Mouse (Mus musculus): ENCODE results near the gene Bcl2l13.
"Not testable (repeated sequence)": the region's sequence is repeated elsewhere in the genome, so short reads cannot be mapped to it uniquely, and the experiment has no call there.

Gene Bcl2l13

GRCm38 (mm10) chr6:120835474-120836374 is at the start of gene Bcl2l13:
TSS of gene Bcl2l13 (plus strand) at chr6:120836212.
- DNase-seq (ENCODE audit: low read depth, low spot score), result peak; percentile 91

GRCm38 (mm10) chr6:120788068-120788607 is 47.9 kb upstream of the Bcl2l13 start:
- no peak for DNase-seq (ENCODE audit: low read depth, low spot score)

- DNase-seq (ENCODE audit: low read depth, low spot score), result peak; percentile 62
Observed at GRCm38 (mm10) chr6:120788904-120789303, 47.1 kb upstream of the Bcl2l13 start.

- no peak for DNase-seq (ENCODE audit: low read depth, low spot score)
Observed at GRCm38 (mm10) chr6:120790153-120790552, 45.9 kb upstream of the Bcl2l13 start.

GRCm38 (mm10) chr6:120790717-120791116 is 45.3 kb upstream of the Bcl2l13 start:
- DNase-seq (ENCODE audit: low read depth, low spot score), result no peak

GRCm38 (mm10) chr6:120792947-120793346 is 43.1 kb upstream of the Bcl2l13 start:
- DNase-seq (ENCODE audit: low read depth, low spot score), result peak; percentile 83

- DNase-seq (ENCODE audit: low read depth, low spot score), result no peak
Observed at GRCm38 (mm10) chr6:120795422-120796086, 40.5 kb upstream of the Bcl2l13 start.

DNA sequence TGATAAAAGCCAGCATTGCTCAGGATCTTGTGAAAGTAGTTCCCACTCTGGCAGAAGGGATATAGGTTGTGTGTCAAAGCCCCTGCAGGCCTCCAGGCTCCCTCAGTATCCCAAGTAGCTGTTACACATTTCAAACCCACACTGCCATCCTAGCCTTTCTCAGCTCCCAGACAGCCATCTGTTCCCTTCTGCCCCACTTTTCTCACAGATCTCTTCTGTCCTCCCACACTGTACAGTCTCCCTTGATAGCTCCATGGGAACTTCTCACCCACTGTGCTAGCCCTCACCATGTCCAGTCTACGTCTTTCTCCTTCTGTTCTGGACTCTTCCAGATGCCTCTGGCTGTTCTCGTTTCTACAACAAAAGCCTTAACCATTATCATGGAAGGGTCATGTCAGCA is 39.9 kb upstream of the Bcl2l13 start:
- DNase-seq (ENCODE audit: low read depth, low spot score), result peak; percentile 87

DNA sequence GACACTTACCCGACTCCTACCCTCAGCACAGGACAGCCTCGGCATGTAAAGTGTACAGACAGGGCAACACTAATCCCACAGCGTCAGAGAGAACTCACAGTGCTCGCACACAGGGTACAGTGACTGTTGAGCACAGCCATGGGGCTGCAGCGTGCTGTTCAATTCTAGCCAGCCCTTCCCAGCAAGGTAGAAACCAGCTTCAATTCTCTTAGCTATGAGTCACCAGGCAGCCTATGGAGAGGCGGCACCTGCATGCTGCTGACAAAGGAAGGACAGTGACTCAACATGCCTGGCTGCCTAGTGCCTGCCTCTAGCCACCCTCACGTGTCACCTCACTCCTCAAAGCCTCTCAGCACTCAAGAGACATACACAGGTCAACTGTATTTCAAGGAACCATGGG is 38.0 kb upstream of the Bcl2l13 start:
- peak; percentile 89 for DNase-seq (ENCODE audit: low read depth, low spot score)

DNA sequence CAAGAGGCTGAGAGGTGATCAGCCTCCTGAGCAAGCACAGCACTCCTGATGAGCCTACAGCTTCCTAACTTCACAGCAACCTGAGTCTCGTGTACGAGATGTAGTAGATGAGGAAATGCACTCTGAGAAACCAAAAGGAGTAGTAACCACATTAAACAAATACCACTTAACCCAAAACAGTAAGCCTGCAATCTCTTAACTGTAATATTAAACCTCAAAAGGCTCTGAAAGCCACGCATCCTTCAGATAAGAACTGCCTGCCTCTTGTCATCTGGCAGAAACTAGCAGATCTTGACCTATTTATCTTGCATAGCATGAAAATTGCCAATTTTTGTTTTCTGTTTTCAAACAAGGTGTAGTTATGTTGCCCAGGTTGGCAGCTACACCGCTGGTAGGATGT is 37.1 kb upstream of the Bcl2l13 start:
- no peak for DNase-seq (ENCODE audit: low read depth, low spot score)

DNA sequence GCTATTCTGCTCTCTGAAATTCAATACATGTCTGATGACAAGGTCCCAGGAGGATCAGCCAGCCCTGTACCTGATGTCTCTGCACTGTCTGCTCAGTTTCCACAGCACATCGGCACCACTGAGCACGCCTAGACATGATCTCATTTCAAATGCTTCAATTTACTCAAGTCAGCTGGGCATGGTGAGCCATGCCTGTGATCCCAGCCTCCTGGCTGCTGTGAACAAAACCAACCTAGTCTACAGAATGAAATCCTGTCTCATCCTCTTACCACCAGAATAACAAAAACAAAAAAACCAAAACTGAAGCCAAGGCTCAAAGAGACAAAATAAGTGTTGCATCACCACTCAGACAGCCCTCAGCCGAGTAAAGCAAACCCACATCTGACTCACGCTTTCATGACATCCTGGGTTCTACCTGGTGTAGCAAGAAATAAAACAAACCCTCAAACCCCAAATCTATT is 36.4 kb upstream of the Bcl2l13 start:
- peak; percentile 70 for DNase-seq (ENCODE audit: low read depth, low spot score)

DNA sequence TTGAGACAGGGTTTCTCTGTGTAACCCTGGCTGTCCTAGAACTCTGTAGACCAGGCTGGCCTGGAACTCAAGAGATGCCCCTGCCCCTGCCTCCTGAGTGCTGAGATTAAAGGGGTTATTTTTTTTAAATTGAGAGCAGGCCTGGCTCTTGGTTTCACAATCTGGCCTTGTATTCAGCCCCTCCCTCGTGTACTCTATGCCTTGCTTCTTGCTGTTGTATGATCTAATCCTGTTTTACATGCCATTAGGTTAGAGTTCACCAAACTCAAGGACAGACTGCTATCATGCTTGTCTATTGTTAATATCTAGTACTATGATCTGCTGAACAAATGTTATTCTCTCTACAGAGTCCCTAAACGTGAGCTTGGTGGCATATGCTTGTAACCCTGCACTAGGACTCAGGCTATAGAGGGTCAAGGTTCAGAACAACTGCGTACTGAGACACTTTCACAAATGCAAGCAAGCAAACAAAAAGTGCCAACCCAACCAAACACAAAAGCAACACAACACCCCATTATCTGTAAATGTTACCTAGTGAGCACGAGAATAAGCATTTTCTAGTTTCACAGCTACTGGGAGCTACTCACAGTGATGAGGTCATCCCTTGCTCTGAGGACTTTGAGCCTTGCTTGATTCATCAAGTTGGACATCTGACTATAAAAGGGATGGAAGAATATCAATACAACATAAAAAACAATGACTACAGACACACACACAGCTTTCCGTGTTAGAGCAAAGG is 28.8 kb upstream of the Bcl2l13 start:
- no peak for DNase-seq (ENCODE audit: low read depth, low spot score)

GRCm38 (mm10) chr6:120807738-120808081 is 28.3 kb upstream of the Bcl2l13 start:
- no peak for DNase-seq (ENCODE audit: low read depth, low spot score)

- not testable (repeated sequence) for DNase-seq (ENCODE audit: low read depth, low spot score)
Observed at GRCm38 (mm10) chr6:120811999-120812398, 24.0 kb upstream of the Bcl2l13 start.

- no peak for DNase-seq (ENCODE audit: low read depth, low spot score)
Observed at GRCm38 (mm10) chr6:120819294-120819693, 16.7 kb upstream of the Bcl2l13 start.

DNA sequence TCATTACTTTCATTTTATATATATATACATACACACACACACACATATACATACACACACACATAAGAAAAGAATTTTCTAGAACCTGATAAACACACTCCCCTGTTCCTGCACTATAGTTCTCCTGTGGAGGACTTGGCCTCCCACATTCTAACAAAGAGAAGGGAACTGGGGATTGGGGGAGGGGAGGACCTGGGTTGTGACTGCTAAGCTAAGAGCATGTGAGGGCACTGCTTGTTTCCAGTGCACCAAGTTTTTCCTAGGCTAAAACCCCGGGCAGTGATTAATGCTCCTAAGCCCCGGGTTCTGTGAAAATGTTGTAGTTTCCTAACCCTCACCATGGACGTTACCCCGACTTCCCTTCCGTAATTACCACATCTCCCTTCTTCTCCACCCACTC is 15.9 kb upstream of the Bcl2l13 start:
- no peak for DNase-seq (ENCODE audit: low read depth, low spot score)

DNA sequence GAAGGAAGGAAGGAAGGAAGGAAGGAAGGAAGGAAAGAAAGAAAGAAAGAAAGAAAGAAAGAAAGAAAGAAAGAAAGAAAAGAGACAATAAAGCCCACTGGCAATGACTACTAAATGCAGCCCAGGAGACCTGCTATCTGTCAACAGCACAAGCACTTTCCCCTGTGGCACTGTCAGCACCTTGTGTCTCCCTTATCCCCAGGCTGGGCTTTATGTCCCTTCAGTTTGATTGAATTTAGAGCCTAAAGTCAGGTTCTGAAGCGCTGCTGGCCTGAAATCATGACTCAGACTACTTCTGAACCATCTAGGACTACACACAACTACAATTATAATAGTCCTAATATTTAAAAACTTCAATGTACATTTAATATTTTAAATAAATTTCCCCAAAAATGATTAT is 15.1 kb upstream of the Bcl2l13 start:
- no peak for DNase-seq (ENCODE audit: low read depth, low spot score)

DNA sequence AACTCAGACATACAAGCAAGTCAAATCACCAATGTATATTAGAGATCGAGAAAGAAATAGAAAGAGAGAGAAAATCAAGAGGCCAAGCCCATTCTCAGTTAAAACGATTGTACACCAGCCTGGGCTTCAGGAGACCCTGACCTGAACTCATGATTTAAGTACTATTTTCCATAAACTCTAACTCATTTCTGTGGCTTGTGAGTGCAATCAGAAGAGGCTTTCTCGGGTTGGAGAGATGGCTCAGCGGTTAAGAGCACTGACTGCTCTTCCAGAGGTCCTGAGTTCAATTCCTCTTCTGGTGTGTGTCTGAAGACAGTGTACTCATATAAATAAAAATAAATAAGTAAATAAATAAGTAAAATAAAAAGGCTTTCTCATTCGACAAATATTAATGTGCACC is 14.3 kb upstream of the Bcl2l13 start:
- no peak for DNase-seq (ENCODE audit: low read depth, low spot score)

DNA sequence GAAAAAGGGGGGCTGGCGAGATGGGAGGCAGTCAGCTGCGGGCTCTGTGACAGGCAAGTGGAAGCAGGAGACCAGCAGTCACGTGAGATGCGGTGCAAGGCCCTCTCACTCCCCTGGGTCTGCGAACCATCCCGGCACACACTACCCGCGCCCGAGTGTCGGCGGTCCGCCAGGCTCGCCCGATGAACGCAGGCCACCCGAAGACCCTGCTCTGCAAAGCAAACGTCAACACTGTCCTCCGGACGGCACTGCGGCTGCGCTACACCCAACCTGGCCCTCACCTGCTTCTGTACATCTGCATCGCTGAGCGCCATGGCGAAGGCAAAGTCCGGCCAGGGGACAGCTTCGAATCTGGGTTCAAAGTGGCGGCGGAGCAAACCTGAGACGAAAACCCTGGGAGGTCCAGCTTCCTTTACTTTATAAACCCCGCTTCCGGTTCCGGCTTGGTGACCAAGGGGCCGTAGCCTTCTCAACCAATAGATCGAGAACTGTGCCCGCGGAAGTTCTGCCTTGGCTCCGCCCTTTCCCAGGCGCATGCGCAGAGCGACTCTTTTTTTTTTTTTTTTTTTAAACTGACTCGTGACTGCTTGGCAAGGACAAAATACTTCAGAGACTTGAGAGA is 13.6 kb upstream of the Bcl2l13 start, which contains the start of gene Atp6v1e1:
Atp6v1e1 (minus strand) TSS at position 487 of the 622 bp plus-strand sequence.
- DNase-seq (ENCODE audit: low read depth, low spot score), result peak; percentile 98

DNA sequence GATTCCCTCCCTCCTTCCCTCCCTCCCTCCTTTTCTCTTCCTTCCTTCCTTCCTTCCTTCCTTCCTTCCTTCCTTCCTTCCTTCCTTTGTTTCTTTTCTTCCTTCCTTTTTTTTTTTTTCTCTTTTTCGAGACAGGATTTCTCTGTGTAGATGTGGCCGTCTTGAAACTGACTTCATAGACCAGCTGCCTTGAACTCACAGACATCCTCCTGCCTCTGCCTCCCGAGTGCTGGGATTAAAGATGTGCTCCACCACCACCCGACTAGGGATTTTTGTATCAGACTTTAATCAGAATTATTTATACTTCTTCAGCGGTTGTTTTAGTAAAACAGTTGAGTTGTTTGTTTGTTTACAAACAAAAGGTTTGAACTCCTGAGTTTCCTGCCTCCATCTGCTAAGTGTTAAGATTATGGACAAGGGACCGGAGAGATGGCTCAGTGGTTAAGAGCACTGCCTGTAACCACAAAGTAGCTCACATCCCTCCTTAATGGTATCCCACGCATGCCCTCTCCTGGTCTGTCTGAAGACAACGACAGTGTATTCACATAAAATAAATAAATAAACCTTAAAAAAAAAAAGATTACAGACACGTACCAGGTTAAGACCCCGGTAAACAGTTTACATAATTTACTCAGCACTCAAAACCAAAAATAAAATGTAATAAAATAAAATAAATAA is 12.9 kb upstream of the Bcl2l13 start:
- peak; percentile 71 for DNase-seq (ENCODE audit: low read depth, low spot score)

GRCm38 (mm10) chr6:120830056-120830455 is 6.0 kb upstream of the Bcl2l13 start:
- DNase-seq (ENCODE audit: low read depth, low spot score), result no peak

Data from brain, adult 2 months (tissue).